Mouse (Mus musculus) ES-E14 (cell line): ENCODE measurements around the gene Pafah1b3.

Experiments
- CHD2 ChIP-seq: IDR thresholded peaks from 2 replicates; pipeline ENCODE4 v1.6.1; 2014; ENCODE audit warnings: mild to moderate bottlenecking, low read depth, low read length, inconsistent platforms
- HCFC1 ChIP-seq: IDR thresholded peaks from 2 replicates; pipeline ENCODE4 v1.6.1; 2012; ENCODE audit warnings: low read length, inconsistent platforms, borderline replicate concordance; ENCODE audit not compliant: insufficient read depth
- MAFK ChIP-seq: IDR thresholded peaks from 2 replicates; pipeline ENCODE4 v1.6.1; 2014; ENCODE audit warnings: mild to moderate bottlenecking, low read depth, low read length, inconsistent platforms; ENCODE audit not compliant: insufficient read depth

- TF ChIP-seq MAFK (no peak), HCFC1 (no peak), CHD2 (no peak)
Observed at GRCm38 (mm10) chr7:25268588-25268987, 29.2 kb downstream of the Pafah1b3 start.
